Mouse (Mus musculus) hindlimb bud, embryonic 11.5 days (tissue): ENCODE data around the gene Cxadr.
A peak's percentile ranks its signal among the peaks of the same experiment; 100 is the strongest.
"Not testable (repeated sequence)": the region's sequence is repeated elsewhere in the genome, so short reads cannot be mapped to it uniquely, and the experiment has no call there.

Experiments
- DNase-seq: peaks from one replicate; pipeline ENCODE4 v3.0.0-alpha.2; 2012; ENCODE audit warnings: low read depth, low spot score; ENCODE audit errors: extremely low spot score

Cxadr gene

DNA sequence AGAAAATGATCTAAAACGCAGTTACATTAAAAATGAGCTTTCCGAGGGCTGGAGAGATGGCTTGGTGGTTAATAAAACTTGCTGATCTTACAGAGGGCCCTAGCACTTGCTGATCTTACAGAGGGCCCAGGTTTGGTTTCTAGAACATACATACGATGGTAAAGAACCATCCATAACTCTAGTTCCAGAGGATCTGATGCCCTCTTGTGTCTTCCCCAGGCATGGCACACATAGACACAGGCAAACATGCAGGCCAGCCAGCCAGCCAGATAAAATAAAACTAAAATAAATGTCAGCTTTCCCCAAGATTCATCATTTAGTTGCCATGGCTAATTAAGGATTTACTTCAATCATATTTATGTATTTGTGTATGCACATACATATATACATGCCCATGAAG, 56.5 kb downstream of the Cxadr start:
- DNase-seq = no peak

DNA sequence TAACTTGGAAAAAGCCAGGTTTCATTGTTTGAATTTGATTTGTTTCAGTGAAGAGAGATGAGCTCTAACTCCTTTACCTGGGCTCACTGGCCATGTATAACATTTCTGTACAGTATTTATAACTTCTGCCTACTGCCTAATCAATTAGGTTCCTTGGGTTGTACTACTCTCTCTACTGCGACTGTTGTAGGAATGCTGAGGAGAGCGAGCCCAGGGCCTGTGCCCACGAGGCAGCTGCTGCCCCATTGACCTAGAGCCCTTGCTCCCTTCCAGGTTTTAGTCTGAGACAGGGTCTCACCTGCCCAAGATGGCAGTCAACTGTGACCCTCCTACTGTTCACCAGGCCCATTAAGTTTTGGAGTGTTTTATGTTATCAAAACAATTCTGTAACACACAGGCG, 60.2 kb downstream of the Cxadr start:
- DNase-seq = no peak

DNA sequence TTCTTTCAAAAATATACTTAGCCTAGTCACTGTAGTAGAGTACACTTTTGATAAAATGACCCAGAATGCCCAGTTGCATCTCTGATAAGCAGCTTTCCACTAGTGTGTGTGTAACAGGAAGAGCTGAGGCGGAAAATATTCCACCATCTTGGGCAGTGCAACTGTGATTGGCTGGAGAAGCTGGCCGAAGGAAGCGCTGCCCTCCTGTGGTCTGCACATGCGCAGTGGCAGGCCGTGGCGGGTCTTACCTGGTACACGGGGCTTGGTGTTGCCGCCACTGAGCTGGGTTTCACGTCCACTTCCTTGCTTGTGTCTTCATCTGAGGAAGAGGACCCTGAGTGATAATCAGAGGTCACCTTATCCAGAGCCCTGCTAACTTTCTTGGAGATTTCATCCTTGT, 63.3 kb downstream of the Cxadr start:
- DNase-seq = not testable (repeated sequence)

DNA sequence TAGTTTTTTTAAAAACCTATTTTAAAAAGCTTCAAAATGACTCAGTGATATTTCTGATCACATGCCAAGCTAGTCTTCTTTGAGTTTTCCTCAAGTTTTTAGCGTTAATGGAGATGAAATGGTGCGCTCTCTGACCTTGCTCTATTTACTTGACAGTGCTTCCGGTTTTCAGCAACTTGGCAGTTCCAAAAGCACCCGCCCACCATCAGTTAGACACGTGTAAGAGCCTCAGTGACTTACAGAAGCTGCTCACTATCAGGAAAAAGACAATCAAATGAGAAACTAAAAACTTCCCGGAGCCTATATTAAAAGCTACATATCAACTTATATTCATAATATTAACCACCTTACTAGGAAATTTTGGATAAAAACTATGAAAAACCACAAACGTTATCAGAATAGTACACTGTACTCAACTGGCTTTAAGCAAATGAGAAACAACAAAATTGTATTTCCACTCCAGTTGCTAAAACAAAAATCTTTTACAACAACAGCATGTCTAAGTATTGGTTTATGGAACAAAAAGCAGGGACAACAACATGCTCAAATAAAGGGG, 70.3 kb downstream of the Cxadr start:
- DNase-seq = no peak

- no peak for DNase-seq
Observed at GRCm38 (mm10) chr16:78372786-78373185, 71.5 kb downstream of the Cxadr start.

DNA sequence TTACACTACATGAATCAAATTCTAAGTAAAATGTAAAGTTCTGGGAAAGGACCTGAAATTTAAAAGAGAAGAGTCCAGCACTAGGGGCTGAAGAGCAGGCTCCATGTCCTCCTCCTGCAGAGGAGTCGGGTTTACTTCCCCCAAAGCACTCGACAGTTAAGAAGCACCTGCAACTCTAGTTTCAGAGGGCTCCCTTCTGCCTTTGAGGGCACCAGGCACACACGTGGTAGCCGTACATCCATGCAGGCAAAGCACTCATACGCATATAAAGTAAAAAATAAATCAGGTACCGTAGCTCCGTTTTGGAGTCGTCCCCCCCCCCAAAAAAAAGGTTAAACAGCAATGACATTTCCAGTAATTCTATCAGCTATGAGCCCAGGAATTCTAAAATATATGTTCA, 72.5 kb downstream of the Cxadr start:
- no peak for DNase-seq

DNA sequence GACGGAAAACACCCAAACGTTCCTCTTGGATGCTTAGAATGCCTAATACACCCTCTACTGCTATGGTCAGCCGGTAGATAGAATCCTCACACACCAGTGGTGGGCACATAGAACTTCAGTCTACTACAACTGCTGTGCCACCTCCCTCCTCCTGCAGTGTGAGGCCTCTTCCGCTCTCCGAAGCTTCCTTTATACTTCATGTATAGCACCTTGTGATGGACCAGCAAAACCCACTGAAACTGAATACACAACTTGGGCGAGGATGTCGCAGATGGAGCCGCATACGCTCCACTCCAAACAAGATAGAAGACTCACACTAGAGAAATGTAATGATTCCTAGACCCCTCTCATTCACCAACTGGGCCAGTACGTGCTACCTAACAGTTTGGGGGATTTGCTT, 73.9 kb downstream of the Cxadr start:
- DNase-seq = no peak

DNA sequence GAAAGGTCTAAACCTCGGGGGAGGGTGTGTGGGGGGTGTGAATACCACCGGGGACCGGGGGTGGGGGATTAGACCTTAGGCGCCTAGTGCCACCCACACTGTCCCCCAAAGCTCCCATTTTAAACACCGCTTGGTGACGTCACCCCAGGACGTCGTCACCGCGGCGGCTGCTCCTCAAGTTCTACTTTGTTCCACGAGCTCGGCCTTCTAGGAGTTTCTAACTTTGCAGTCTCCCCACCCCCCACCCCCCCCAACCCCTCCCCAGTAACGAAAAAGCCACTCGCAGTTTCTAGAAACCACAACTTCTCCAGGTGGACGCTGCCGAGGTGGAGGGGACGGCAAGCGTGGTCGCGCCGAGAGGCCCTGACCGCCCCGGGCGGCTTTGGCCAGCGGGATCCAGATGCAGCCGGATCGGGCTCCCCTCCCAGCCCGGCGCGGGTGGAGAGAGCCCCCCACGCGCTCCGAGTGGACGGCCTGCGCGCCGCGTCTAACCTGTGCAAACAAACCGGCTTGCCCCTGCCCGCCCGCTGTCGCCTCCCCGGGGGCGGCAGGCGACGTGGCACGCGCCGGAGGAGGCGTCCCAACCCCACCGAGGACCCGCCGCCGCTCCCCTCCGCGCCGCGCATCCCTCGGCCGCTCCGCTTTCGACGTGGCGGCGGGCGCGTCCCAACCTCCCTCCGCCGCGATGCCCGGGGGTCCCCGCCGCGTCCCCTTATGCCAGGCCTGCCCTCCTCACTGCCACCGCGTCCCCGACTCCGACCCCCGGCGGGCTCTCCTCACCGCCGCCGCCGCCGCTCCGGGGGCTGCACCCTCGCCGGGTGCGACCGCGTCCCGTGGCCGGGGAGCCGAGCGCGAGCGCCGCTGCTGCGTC, 74.8 kb downstream of the Cxadr start:
- DNase-seq = no peak

DNA sequence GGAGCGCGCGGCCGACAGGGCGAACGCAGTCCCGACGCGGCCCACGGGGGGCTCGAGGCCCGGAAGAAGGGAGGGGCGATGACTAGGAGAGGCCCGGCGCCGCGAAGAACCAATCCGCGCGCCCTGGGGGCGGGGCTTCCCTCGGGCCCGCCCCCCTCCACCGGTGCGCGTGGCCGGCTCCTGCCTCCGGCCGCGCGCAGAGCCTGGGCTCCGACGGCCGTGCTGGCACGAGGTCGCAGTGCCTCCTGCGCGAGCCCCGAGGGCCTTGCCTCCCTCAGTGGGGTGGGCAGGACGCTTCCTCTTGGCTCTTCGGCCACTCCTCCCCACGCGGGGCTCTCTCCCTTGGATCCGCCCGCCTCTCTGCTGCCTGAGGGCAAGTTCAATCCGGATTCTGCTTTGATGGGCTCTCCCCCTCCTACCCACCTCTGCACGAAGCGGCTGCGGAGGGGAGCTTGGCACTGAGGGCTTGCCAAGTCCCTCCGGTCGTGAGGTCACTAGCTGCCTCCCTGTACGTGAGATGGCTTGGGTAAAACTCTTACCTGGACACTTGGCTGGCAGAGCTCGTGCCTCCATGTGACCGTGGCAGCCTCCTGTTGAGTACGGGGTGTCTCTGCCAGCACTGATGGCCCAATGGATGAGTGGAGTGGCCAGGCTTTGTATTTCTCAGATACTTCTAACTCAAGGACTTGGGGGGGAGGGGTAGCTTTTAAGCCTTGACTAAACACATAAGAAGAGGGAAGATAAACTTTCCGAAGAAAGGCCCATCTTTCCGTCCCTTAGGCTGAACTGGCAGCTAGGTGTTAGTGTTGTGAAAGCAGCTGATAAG, 75.7 kb downstream of the Cxadr start, which contains the start of gene Btg3:
Gene Btg3 (minus strand): TSS at position 448 of the 826 bp plus-strand sequence.
- peak; percentile 44 for DNase-seq

GRCm38 (mm10) chr16:78378493-78378892, 77.2 kb downstream of the Cxadr start:
- DNase-seq = no peak

GRCm38 (mm10) chr16:78389122-78389521, 87.8 kb downstream of the Cxadr start:
- no peak for DNase-seq

DNA sequence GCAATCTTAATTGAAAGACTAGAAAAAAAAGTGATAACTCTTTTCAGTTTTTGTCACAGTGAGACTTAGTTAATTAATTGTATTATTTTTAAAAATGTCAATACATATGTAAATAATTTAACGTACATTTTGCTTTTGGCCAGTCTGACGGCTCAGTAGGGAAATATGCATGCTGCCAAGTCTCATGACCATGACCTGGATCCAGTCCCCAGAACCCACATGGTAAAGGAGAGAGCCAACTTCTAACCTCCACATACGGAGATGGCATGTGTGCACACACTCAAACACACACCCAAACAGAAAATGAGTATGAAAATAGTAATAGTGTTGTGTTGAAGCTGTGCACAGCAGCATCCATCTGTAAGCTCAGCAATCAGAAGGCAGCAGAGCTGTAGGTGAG, 88.7 kb downstream of the Cxadr start:
- no peak for DNase-seq

GRCm38 (mm10) chr16:78391354-78391753, 90.1 kb downstream of the Cxadr start:
- DNase-seq = no peak

- no peak for DNase-seq
Observed at GRCm38 (mm10) chr16:78398734-78399133, 97.4 kb downstream of the Cxadr start.

- no peak for DNase-seq
Observed at GRCm38 (mm10) chr16:78399423-78399822, 98.1 kb downstream of the Cxadr start.

- DNase-seq = no peak
Observed at GRCm38 (mm10) chr16:78402316-78402715, 101.0 kb downstream of the Cxadr start.

DNA sequence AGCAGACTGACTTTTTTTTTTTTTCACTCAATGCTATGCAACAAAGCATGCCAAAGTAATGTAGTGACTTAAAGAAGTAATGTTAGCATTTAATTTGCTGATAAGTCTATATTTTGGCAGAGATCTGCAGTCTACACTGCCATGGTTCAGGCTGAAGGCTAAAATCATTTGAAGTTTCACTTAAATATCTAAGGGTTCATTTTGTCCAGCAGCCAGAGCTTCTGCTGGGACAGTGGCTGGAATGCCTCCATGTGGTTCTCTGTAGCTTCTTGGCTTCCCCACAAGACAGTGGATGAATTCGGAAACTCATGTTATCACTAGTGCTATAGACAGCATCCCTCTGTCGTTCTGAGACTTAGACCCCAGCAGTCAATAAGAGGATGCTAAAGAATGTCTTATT, 105.4 kb downstream of the Cxadr start:
- DNase-seq = no peak

DNA sequence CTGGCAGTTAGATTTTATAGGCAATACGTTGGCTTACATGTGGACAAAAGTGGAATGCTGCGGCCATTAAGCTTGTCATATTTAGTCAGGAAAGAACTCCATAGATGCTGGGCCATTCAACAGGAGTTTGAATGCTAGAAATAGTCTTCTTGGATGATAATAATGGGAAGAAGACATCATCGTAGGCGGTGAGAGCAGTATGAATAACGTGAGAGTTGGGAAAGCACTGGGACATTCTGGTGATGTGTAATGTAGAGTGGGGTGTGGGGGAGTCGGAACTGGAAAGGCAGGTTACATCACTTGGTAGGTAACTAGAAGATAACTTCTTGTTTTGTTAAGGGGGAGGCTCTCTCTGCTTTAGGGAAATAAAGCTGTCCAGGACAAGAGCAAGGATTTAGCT, 106.6 kb downstream of the Cxadr start:
- no peak for DNase-seq
